Mouse (Mus musculus) small intestine, adult 2 months (tissue): ENCODE data around the gene Nup153.

Source experiments
- CTCF ChIP-seq: fragments of 200-500 bp; IDR thresholded peaks from 2 replicates; pipeline ENCODE4 v1.5.1; 2012; ENCODE audit warnings: low read depth, mild to moderate bottlenecking, control low read depth, inconsistent platforms, low read length, moderate library complexity, mixed read lengths; ENCODE audit not compliant: insufficient replicate concordance, insufficient read length; ENCODE audit errors: extremely low read depth
- POLR2A ChIP-seq: fragments of 200-500 bp; IDR thresholded peaks from 2 replicates; pipeline ENCODE4 v1.6.1; 2012; ENCODE audit warnings: low read depth, mild to moderate bottlenecking, control low read depth, inconsistent platforms, low read length, moderate library complexity

DNA sequence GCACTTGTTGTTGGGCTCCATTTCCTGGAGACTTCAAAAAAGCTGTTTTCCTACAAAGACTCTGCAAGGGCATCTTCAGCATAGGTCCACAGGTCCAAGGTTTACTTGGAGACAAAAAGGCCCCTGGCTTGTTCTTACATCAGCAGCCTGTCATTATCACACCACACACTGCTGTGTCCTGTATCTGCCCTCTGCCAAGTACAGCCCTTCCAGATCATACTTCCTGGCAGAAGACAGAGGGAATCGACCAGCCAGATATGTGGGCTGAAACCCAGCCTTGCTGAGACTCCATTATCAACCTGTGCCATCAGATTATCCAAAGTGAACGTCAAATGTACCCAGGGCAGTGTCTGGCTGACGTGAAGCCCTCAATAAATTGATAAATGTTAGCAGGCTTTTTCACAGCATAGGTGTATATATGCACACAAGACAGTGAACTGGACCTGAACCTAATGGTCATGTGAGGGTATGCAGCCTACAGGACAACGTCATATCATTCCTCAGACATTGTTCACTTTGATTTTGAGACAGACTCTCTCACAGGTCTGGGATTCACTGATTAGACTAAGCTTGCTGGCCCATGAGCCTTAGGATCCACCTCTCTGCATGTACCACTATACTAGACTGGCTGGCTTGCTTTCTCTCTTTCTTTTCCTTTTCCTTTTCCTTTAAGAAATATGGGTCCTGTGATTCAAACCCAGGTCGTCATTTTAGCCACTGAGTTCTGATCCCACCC is 20.6 kb upstream of the Nup153 start:
- no peak for TF ChIP-seq CTCF
- no peak for TF ChIP-seq POLR2A
